Mouse (Mus musculus) neural tube, postnatal 0 days (tissue): ENCODE data around the gene Plagl2. TPM values are rescaled to one million over a fixed set of nuclear protein-coding genes. Genes with fewer than 3 reads are reported as not detected.

Source experiments
- polyA plus RNA-seq: library from polyadenylated mRNA; unstranded; fragments of >200 nt; fragmentation: Nextera tagmentation; extraction: Ambion mirVana; gene quantifications from 2 replicates; pipeline ENCODE4 v1.2.1, GENCODE M21; 2015

Plagl2 gene
- polyA plus RNA-seq: 2.4 and 3.2 TPM in 2 replicates

DNA sequence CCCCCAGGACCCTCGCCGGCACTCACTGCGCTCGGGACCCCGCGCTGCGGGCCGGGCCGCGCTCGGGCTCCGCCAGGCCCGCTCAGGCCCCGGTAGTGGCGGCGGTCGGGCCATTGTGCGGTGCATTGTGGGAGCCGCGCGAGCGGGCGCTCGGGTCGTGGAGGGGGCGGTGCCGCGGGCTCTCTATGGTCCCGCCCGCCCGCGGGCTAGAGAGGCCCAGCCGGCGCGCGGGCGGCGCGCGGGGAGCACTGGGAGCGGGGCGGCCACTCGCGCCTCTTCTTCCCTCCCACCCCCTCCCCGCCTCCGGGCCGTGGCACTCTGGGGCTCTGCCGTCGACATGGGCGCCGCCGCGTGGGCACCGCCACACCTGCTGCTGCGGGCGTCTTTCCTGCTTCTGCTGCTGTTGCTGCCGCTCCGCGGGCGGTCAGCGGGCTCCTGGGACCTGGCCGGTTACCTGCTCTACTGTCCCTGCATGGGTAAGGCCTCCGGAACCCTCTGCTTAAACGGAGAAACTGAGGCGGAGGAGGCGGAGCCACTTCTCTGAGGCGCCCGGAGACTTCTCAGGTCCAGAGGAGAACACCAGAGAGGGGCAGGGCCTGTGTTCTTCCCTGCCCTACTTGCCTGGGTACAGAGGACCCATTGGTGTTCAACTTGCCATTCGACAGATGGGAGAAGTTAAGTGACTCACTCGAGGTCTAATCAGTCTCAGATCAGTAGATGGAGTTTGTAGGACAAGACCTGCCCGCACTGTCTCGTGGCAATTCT, at the start of gene Plagl2, which contains the start of gene Pofut1:
TSS of gene Plagl2 (minus strand) at position 177 of the 765 bp plus-strand sequence.
TSS of gene Pofut1 (plus strand) at position 284 of the 765 bp plus-strand sequence.

DNA sequence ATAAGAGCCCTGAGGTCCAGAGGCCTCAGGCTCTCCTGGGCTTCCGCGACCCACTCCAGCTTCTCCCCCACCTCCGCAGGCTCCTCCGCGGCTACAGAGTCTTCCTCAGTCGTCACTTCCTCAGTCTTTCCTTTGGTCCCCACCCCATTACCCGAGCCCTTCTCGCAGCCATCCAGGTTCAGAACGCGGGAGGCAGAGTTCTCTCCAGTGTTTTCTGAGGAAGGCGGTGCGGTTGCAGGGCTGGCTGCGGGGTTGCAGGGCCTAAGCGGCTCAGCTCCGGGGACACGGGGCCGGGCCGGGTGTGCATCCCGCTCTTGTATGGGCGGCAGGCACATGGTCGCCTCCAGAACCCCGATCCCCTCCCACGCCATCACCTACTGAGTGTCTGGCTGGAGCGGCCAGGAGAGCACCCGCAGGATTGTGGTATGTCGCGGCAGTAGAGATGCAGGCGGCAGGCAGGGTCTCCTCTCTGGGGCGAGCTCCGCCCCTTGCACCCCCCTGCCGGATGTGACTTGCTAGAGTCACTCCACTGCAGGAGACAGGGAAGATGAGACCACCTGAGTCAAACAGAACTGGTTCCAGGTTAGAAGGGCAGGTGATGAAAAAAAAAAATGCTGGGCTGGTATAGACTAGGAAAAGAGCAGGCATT, 16.2 kb downstream of the Plagl2 start, which contains the start of gene Tspyl3:
TSS of gene Tspyl3 (minus strand) at position 496 of the 649 bp plus-strand sequence.

Other genes with a start within 250 kb of the Plagl2 start
- gene Pdrg1, start 226.0 kb downstream of the Plagl2 start, polyA plus RNA-seq: 232 and 240 TPM in 2 replicates
- gene Xkr7, start 209.6 kb downstream of the Plagl2 start, polyA plus RNA-seq: 1.2 and 1.6 TPM in 2 replicates
- gene Ccm2l, start 175.5 kb downstream of the Plagl2 start, polyA plus RNA-seq: 1.4 and 2.3 TPM in 2 replicates
- gene Hck, start 133.0 kb downstream of the Plagl2 start, polyA plus RNA-seq: 6.4 and 6.8 TPM in 2 replicates
- gene Tm9sf4, start 80.1 kb downstream of the Plagl2 start, polyA plus RNA-seq: 70.4 and 79.2 TPM in 2 replicates
- 36.7 and 37.9 TPM in 2 replicates for gene Tspyl3, start 16.0 kb downstream of the Plagl2 start, polyA plus RNA-seq
- 4.2 and 4.6 TPM in 2 replicates for gene Pofut1, start 107 bp upstream of the Plagl2 start, polyA plus RNA-seq
- gene Kif3b, start 50.0 kb upstream of the Plagl2 start, polyA plus RNA-seq: 15.7 and 18.5 TPM in 2 replicates
- gene Asxl1, start 104.4 kb upstream of the Plagl2 start, polyA plus RNA-seq: 12.0 and 12.6 TPM in 2 replicates